Mouse (Mus musculus) adrenal gland, postnatal 36 days (tissue): ENCODE results near the gene Marveld2. TPM values are rescaled to one million over a fixed set of nuclear protein-coding genes. Genes with fewer than 3 reads are reported as not detected.

Source experiments
- DNase-seq, 2 experiments: peaks; one replicate each; pipeline ENCODE4 v3.0.0; 2021; ENCODE audit warnings: mixed read lengths in 1 of 2
- long read RNA-seq, 2 experiments: library from polyadenylated mRNA; stranded (forward); transcript quantifications; one replicate each; pipeline ENCODE4 v2.0.0; 2021; ENCODE audit warnings: borderline sequencing depth in 2 of 2
- total RNA-seq, 2 experiments: library from RNA; stranded (reverse); gene quantifications; 2 replicates each; pipeline ENCODE4 v1.2.3; 2021

Marveld2 gene
- total RNA-seq: under 1 TPM; 0.56 to 0.76 TPM
- long read RNA-seq, experiment 1: 0 reads
- long read RNA-seq, experiment 2: 0 reads

DNA sequence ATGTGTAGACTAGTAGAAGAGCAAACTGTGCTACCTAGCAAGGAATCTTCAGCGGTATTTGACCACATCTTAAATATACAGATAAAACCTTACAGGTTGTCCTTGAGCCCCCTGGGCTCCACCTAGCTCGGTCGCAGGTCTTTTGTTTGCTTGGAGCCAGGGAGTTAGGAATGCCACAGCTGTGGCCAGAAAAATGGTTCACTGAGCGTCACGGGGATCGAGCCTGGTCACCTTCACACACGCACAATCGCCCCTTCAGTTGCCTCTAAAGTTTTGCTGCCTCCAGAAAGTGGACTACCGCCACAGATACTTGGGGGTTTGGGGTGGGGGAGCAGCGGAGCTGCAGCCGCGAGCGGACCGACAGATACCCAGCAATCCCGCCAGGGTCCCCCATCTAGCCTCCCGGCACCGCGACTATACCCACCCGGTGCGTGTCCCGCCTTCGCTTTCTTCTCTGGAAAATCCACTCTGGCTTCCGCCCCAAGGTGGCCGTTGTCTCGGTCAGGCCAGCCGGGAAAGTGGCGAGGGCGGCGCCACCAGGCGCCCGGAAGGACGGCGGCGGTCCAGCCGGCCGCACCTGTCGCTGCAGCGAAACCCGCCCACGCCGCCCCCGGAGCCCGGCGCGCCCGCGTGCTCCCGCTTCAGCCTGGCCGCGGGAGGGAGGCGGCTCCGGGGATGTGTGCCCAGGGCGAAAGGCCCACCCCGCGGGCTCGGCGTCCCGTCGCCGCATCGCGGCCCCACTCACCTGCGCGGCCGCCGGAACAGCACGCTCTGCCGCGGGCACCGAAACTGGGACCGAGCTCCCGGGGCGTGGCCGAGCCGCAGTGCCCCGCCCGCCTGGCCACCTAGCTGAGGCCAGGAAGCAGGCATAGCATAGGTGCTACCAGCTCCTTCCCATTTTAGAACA is at the start of gene Marveld2:
Gene Marveld2, minus strand, starts transcription at position 791 of the 907 bp plus-strand sequence.
- peak; percentile 46 to 66 for DNase-seq

DNA sequence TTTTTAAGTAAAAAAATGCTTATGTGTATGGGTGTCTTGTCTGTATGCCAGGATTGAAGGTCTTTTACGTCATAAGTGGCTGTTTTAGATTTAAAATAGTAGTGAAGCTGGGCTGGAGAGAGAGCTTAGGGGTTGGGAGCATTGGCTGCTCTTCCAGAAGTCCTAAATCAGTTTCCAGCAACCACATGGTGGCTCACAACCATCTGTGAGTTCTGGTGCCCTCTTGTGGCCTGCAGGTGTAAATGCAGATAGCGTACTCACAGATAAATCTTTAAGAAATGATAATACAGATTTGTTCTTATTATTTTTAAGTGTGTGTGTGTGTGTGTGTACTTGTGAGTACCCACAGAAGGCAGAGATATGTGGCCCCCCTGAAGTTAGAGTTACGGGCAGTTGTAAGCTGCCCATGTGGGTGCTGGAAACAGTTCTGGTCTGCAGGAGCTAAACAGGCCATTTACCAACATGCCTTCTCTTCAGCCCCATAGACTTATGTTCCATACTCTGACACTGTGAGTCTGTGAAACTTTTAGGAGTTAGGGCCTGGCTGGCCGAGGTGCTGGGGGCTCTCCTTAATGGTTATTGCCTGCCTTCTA is 43.2 kb upstream of the Marveld2 start:
- DNase-seq: peak; percentile 55 to 64

DNA sequence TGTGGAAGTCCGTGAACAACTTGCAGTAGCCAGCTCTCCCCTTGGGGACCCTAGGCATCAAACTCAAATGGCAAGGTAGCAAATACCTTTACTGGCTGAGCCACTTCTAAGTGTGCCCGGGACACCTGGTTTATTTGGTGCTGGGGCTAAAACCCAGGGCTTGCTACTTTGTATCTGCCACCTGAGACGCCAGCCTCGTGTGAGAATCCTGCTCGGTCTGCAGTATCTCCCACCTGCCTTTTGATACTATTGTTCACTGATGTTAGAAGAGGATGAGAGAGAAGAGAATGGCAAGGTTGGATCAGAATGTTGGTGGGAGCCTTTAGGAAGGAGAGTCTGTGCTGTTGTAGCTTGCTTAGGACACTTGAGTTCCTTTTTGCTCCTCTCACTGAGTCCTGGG is 41.3 kb upstream of the Marveld2 start:
- DNase-seq: no peak

DNA sequence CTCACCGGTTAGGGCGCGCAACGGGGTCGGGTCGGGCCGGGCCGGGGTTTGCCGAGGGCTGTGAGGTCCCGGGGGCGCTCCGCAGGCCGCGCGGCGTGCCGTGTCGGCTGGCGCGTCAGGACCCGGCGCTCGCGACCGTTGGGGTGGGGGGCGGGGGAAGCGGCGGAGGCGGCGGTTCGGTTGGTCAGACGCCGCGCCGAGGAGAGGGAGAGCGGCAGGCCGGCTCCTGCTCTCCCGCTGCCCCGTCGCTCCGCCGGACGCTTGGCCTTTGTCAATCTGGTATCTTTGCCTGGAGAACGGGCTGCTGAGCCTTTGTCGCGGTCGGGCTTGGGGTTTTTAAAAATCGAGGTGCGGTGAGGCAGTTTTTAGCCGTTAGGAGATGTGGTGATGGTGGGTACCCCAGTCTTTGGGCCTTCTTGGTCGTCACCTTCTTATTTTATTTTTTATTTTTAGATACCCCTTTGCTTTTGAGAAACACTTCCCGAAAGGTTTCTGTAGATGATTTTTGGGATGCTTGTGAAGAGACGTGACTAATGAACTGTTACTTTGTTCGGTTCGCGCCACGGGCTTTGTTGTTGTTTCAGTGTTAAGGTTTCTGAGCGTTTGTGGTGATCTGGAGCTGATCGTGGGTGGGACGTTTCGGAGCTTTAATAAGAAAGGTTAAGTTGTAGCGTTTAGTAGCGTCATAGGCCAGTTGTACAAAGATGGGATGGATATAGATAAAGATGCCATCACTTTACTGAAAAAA is 34.8 kb upstream of the Marveld2 start, which contains the start of gene Taf9:
Gene Taf9, plus strand, starts transcription at position 141 of the 748 bp plus-strand sequence.
- no peak for DNase-seq

DNA sequence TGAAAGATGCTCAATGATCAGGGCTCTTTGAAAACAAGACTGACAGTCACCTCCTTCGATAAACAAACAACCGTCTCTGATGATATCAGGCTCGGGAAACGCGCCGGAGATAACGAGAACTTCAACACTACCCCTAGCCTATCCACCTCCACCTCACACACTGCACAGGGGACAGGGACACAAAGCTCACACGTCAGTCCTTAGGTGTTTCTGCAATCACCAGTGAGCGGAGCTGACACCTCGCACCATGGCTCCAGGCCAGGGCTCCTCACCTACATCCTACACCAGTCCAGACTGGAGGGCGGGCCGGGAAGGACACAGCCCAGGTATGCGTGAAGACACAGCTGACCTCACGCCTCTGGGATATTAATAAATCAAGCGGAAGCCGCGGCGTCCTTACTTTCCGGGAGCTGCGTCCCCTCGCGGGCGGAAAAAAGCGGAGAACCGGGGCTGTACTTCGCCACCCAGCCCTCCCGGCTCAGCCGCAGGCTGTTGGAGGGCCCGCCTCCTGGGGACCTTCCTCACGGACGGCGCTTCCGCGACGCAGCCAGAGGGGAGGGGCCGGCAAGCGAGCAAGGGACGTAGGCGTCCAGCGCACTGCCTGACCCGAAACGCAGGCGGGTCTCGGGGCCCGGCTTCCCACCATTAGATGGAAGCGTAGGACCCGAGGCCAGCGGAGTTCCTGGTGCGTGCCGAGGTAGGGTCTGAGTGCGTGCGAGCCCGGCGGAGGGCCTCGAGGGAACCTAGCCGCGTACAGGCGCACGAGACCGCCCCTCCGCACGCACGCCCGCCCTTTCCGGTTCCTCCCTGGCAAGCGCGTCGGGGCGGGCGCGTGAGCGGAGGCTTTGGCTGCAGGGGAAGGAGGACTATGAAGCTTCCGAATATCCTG is 34.0 kb upstream of the Marveld2 start, which contains the start of the genes Ak6 and Rad17:
Gene Ak6, plus strand, starts transcription at position 430 of the 889 bp plus-strand sequence.
Gene Rad17, minus strand, starts transcription at position 502 of the 889 bp plus-strand sequence.
- peak; percentile 97 for DNase-seq

DNA sequence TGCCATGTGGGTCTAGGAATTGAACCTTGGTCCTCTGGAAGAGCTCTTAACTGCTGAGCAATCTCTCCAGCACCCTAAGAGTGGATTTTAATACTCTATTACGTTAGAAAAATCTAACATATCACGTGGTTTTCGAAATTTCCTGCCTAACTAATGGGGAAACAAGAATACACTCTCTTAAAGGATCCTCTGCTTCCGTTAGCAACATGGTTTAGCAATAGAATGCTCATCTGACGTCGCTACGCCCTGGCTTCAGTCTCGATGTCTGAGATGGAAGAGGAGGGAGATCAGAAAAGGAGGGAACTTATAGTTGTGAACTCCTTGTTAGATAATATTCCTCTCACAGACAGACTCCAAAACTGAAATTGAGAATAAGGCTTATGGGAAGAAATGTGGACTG is 31.5 kb upstream of the Marveld2 start:
- no peak for DNase-seq

DNA sequence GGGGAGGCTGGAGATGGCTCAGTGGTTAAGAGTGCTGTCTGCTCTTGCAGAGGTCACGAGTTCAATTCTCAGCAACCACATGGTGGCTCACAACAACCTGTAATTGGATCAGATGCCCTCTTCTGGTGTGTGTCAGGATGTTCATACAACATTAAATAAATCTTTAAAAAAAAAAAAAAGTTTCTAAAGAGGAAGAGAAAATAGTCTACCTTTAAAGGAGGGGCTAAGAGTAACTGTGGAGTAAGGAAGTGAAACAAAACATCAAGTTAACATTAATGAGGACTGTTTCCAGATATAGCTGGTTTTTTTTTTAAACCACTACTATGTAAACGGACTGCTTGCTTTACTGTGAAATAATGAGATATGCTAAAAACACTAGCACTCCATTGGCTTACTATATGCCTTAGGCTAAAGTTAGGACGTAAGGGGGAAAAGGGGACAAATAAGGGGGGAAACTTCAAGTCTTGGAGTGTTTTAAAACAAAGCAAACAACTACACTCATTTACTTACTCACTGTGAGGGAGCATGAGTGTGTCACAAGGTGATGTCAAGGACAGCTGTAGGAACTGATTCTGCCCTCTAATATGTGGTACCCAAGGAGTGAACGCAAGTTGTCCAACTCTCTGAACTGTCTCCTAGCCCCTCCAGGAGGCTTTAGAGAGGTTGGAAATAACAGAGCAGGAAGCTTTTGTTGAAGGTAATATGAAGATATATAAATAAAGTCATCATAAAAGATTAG is 25.9 kb upstream of the Marveld2 start:
- DNase-seq: no peak

DNA sequence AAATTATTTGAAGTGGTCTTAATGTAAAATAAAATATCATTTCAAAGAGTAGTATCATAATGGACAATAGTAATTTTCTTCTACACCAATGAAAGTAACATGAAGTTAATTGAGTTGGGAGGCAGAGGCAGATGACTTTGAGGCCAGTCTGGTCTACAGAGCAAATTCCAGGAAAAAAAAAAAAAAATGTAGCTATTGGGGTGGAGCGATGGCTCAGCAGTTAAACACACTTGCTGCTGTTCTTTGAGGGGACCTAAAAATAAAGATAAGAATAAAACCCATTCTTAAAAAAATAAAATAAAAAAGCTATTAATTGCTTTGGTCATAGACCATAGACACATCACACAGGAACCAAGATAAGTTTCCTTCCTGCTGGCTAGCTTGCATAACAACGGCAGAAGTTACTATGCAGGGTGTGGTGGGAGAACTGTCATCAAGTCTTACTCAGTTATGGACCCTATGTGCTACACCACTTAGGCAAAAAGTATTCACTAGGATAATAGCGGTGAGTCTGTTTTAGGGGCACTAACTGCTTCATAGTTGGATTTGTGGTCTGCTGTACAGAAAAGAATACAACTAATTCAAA is 17.4 kb upstream of the Marveld2 start:
- no peak for DNase-seq

DNA sequence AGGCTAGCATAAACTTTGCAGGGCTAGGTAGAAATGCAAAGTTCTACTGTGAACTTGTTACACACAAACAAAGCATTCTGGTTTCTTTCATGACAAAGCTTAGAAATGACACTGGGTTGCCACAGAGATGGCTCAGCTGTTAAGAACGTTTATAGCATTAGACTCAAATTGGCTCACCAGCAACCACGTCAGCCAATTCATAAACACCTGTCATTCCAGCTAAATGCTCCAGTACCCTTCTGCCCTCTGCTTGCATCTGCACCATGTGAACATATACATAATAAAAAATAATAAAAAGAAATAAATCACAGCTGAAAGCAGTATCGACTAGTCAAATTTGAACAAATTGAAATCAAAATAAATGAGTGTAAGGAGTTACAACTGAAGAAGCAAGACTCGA is 5.5 kb upstream of the Marveld2 start:
- DNase-seq: no peak

DNA sequence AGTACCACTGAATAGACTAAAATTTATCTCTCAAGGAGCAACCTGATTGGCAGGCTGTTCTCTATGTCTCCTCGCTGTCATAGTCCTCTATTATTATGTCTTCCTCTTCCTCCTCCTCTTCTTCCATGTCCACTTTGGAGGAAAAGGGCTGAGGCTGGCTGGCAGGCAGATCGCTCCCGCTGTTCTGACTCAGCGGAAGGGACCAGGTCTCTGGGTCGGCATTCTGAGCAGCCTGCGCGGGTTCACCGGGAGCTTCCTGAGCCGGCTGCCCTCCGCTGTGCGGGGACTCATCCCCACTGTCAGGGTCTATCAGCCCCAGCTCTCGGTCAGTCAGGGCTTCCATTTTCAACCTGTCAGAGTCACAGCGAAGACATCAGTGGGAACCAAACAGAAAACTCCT is 812 bp upstream of the Marveld2 start:
- DNase-seq: no peak

DNA sequence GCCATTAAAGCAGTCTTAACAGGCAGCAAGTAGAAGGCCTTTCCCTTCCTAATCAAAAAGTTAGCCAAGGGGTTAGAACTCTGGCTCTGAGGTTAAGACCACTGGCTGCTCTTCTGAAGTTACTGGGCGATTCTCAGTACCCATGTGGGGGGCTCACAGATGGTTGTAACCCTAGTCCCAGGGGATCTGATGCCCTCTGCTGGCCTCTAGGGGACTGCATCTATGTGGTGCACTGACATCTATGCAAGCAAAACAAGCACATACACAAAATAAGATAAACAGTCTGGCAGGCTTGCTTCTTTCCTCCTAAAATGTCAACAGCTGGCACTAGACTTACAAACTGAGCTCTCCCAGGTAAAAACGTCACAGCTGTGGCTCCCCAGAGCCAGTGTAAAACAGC is 3.9 kb downstream of the Marveld2 start:
- DNase-seq: no peak

DNA sequence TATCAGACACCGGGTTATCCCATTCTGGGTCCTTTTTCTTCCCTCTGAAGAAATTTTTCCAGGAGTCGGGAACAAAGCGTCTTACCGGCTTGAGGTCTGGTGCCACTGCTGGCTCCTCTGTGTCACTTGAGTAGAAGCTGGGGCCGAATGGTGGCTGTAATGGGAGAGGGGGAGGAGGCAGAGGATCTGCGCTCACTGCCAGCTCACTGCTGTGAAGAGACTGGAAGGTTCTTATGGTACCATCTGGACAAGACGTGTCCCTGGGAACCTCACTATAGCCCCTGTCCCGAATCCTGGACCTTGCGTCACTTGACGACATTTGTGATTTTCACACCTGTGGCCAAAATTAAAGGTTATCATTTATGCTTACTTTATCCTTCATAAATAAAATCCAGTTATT is 4.5 kb downstream of the Marveld2 start:
- DNase-seq: no peak

DNA sequence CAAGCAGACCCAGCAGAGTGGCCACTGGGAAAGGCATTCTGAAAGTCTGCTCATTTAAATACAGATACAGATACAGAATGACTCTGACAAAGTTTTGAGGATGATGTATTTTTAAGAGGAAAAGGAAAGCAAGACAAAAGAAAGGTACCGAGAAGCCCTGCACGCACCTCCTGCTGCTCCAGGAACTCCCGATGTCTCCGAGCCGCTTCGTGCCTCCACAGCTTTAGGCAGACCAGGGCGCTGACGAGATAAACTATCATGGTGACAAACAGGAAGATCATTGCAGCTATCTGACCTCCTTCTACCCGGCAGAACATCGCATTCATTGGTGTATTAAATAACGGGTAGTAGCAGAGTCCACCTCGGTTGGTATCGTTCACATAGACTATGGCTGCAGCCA is 5.5 kb downstream of the Marveld2 start:
- DNase-seq: no peak

DNA sequence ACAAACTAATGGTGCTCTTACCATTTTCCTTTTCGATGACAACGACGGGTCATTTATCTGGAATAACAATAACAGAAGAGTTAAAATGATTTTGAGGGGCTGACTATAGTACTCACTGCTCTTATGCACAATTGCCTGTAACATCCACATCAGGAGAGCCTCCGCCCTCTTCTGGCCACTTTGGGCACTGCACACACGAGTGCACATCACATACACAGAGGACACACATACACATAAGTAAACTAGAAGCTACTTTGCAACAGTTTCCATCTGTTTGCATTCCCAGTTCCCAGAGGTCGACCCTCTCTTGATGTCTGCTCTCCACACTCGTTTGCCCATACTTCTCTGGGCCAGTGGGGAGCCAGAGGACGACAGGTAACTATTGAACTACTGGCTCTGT is 9.0 kb downstream of the Marveld2 start:
- no peak for DNase-seq

DNA sequence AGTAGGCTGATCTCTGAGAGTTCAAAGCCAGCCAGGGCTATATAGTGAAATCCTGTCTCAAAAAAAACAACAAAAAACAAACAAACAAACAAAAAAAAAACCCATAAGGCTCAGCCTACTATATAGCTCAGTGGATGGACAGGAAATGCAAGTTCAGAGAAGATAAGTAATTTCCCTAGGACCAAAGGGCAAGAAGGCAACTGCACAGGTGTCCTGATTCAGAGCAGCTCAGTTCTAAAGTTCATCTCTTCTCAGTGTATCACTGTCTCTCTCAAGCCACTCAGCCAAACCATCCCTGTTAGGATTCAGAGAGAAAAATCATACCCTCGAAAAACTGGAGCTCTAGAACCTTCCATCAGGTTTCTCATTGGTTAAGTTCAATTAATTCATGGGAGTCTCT is 10.9 kb downstream of the Marveld2 start:
- no peak for DNase-seq

DNA sequence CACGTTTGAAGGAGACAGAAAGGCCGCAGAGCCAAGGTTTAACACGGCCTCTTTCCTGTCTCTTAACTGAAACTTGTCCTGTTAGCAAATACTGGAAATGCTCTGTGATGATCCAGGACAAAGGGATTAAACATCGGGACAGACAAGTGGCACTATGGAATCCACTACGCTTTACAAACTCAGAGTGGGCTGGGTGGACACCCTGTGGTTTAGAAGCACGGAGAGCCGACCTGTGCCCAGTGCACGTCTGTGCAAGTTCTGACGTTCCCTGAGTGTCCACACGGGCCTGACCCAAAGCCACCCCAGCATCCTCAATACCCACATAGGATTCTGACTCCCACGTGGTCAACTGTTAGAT is 13.1 kb downstream of the Marveld2 start:
- DNase-seq: no peak

DNA sequence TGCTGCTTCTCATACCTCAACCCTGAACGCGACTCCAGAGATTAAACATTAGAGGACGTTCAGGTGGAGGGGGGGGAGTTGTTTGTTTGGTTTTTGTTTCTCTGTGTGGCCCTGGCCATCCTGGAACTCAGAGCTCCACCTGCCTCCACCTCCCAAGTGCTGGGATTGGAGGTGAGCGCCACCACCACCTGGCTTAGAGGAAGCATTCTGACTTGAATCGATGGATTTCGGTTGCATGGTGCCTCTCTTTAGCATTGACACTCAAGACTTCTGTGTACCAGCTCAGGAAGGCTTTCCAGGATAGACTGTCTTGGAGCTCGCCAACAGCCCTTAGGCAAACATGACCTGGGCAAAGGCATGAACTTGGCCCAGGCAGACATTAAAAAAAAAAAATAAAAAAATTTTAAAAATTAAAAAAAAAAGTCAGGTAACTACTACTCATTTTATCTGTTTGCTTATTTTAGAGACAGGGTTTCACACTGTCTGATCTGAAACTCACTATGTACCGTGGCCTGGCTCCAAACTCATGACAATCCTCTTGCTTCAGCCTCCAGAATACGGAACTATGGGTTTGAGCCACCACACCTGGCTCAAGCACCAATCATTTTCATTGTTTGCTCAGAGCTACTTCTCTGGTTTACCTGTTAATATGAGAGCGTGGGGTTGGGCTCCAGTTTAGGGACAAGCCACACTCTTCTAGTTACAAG is 13.6 kb downstream of the Marveld2 start:
- no peak for DNase-seq

DNA sequence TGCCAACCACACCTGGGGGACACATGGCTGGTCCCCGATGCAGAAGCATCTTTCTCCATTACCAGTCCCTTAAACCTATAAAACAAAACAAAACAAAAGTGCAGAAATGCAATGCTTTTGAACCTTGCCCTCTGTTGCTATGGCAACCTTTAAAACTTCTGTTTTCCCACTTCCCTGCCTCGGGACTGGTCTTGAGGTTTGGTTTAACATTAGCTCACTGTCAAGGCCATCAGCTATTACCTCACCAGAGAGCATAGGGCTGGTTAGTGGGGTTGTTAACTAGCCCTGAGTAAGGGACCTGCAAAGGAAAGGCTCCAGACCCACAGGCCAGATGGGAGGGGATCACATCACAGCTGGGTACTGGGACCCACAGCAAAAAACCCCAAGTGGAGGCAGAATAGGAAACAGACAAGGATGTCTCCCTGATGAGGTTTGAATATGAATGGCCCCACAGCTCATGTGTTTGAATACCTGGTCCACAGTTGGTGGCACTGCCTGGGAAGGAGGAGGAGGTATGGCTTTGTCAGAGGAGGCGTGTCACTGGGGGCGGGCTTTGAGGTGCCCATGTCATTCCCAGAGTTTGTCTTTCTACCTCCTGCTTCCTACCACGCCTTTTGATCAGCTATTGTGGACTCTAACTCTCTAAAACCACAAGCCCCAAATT is 14.4 kb downstream of the Marveld2 start:
- peak in 1 of 2 experiments; percentile 10 for DNase-seq

DNA sequence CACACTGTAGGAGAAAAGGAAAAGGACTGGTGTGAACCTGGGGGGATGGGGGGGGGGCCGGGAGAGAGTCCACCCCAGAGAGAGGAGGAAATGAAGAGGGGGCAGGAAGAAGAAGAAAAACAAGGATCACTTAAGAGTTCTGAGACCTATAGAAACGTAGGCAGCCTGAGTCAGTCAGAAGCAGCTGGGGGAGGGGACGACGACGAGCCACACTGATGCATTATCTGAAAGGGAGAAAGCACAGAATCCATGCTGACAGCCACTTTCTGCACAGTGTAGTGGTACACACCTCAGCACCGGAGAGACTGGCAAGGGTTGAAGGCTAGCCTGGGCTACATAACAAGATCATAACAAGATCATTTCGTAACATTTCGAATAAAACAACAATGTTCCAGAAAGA is 15.7 kb downstream of the Marveld2 start:
- DNase-seq: no peak
